25 mouse cellular contexts compared by ENCODE assay signal in the genomic region with DNA sequence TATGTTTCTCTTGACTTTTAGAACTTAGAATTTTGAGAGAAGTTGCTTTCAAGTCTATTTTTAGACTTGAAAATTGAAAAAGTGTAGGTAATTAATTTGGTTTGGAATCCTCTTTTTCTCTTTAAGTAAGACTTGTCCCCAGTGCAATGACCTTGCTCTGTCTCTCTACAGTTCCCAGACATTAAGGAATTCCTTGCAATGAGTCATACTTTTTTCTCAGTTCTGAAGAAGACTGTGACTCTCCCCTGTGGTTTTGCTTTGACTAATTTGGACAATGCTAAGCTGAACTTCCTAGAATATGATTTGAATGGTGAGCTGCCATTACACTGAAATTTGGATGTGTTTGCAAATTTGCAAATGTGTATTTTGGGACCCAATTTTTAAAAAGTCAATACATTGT.
"Had no signal": no experiment of that assay in that cellular context is flagged by ENCODE, and none has a peak within 500 bp of the region (broad histone marks: within the 10 kb centered on the region; RNA-seq: fewer than 3 reads in every experiment).

No protein-coding gene starts in this region.

- H3K27me3 ChIP-seq: heart, embryonic 12.5 days; hindbrain, embryonic 13.5 days; hindbrain, embryonic 15.5 days; limb, embryonic 13.5 days; limb, embryonic 15.5 days; liver, embryonic 12.5 days had no signal

- ATAC-seq: hindbrain, postnatal 0 days; intestine, embryonic 16.5 days; liver, embryonic 12.5 days had no signal

- H3K4me3 ChIP-seq: gastrocnemius, adult 2 months; heart, embryonic 10.5 days; heart, embryonic 12.5 days; hindbrain, embryonic 10.5 days; hindbrain, embryonic 13.5 days; hindbrain, embryonic 15.5 days; layer of hippocampus, adult 2 months; limb, embryonic 13.5 days; limb, embryonic 15.5 days; liver, embryonic 12.5 days had no signal

- DNase-seq: gastrocnemius, adult 2 months; gastrocnemius, postnatal 10 days; gastrocnemius, postnatal 25 days; heart, adult 18-20 months; heart, postnatal 10 days; heart, postnatal 4 days; kidney, adult 18-20 months; kidney, adult 8-10 months; kidney, postnatal 10 days; kidney, postnatal 25 days; kidney, postnatal 4 days; layer of hippocampus, postnatal 36 days; left cerebral cortex, postnatal 4 days had no signal

- H3K4me2 ChIP-seq: heart, embryonic 12.5 days; hindbrain, embryonic 13.5 days; hindbrain, embryonic 15.5 days; limb, embryonic 13.5 days; limb, embryonic 15.5 days; liver, embryonic 12.5 days had no signal

- H3K36me3 ChIP-seq: heart, embryonic 10.5 days; heart, embryonic 12.5 days; hindbrain, embryonic 10.5 days; hindbrain, embryonic 13.5 days; hindbrain, embryonic 15.5 days; limb, embryonic 13.5 days; limb, embryonic 15.5 days; liver, embryonic 12.5 days had no signal

- H3K9me3 ChIP-seq: heart, embryonic 10.5 days; heart, embryonic 12.5 days; hindbrain, embryonic 10.5 days; hindbrain, embryonic 13.5 days; hindbrain, embryonic 15.5 days; limb, embryonic 13.5 days; limb, embryonic 15.5 days; liver, embryonic 12.5 days had no signal

- H3K9ac ChIP-seq: heart, embryonic 12.5 days; hindbrain, embryonic 13.5 days; hindbrain, embryonic 15.5 days; limb, embryonic 13.5 days; limb, embryonic 15.5 days; liver, embryonic 12.5 days; liver, embryonic 14.5 days had no signal

- H3K27ac ChIP-seq: gastrocnemius, adult 2 months; heart, embryonic 10.5 days; hindbrain, embryonic 10.5 days; hindbrain, embryonic 13.5 days; hindbrain, embryonic 15.5 days; hindbrain, postnatal 0 days; layer of hippocampus, adult 2 months; limb, embryonic 13.5 days; limb, embryonic 15.5 days; liver, embryonic 12.5 days; liver, embryonic 14.5 days had no signal

- H3K4me1 ChIP-seq: heart, embryonic 10.5 days; heart, embryonic 12.5 days; hindbrain, embryonic 10.5 days; hindbrain, embryonic 13.5 days; hindbrain, embryonic 15.5 days; limb, embryonic 13.5 days; limb, embryonic 15.5 days; liver, embryonic 12.5 days had no signal
